Mouse (Mus musculus) spleen, embryonic (tissue): ENCODE data around the gene Xrn1.
"Not testable (repeated sequence)": the region's sequence is repeated elsewhere in the genome, so short reads cannot be mapped to it uniquely, and the experiment has no call there.

Source experiments
- CTCF ChIA-PET: fragments of 350-600 bp; sonication (Branson Sonifier 250); formaldehyde crosslinking; loops from one replicate; lab custom pipeline; 2022; lab: Charles Lee

Xrn1 gene

DNA sequence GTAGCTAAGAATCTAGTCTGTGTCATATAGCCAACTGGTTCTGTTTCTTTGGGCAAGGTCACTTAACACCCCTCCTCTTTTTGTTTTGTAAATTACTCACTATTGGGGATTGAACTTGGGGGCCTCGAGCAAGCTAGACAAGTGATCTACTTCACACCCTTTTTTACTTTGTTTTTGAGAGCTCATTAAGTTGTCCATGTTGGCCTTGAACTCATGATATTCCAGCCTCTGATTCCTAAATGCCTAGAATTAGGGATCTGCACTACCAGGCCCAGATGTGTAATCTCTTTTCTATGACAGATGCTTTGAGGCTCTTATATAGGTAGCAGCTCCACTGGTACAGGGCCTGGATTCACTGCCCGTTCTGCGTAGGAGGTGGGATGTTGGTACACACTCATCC is 89.7 kb downstream of the Xrn1 start:
- CTCF ChIA-PET: no interaction called here

DNA sequence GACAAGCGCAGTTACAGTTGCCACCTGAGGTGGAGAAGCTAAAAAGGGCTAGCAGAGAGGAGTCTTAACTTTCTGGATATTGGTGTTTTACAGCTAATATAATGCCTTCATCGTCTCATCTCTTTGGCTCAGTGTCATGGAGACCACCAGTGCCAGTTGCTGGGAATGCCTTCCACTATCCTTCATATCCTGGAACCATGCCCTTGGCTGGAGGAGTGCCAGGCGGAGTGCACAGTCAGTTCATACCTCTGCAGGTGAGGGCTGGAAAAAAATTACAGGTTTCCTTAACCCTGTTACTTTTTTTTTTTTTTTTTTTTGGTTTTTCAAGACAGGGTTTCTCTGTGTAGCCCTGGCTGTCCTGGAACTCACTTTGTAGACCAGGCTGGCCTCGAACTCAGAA is 96.9 kb downstream of the Xrn1 start:
- CTCF ChIA-PET: no interaction called here

DNA sequence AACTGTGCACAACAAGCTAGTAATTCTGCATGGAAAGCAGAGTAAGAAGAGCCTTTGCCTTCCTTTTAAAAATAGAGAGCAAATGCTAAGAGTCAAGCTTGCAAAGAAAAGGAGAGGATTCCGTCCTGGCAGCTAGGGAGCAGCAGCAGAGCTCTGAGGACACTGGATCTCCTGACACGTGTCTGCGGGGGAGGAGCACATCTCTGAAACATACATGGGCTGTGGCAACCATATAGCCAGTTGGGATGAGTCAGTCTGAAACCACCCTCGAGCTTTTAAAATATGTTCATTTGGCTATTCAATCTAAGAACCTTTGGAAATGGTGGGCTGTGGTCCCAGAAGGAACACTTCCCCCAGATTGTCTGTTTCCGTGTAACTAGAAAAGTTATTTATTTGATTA is 100.3 kb downstream of the Xrn1 start:
- CTCF ChIA-PET: no interaction called here

DNA sequence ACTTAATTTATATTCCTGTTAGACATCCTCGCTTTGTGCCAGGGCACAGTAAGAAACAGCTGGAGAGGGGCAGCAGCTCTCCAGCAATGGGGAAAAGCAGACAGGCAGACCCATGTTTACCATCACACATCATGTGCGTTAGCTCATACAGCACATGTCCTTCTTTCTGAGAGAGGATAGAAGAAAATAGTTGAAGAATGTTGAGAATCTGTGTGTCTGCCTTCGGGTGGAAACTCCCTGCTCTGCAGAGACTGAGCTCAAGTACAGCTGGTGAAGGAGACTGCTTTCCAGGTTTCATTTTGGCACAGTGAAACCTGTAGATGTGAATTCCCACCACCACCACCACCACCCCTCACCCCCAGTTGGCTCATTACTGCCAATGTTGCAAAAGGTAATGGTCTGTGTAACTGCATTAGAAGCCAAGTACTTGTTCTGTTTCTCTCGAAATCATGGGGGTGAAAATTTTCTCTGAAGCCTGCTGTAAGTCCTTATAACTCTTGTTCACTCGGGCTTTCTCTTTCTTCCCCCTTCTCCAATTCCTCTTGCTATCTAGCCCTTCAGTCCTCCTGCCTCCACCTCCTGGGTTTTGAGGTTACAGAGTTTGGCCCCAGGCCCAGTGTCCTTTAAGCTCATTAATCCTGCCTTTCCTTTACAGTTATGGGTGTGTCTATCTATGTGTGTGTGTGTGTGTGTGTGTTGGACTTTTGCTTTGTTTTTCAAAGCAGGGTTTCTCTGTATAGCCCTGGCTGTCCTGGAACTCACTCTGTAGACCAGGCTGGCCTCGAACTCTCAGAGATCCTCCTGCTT is 102.1 kb downstream of the Xrn1 start:
- CTCF ChIA-PET: no interaction called here

DNA sequence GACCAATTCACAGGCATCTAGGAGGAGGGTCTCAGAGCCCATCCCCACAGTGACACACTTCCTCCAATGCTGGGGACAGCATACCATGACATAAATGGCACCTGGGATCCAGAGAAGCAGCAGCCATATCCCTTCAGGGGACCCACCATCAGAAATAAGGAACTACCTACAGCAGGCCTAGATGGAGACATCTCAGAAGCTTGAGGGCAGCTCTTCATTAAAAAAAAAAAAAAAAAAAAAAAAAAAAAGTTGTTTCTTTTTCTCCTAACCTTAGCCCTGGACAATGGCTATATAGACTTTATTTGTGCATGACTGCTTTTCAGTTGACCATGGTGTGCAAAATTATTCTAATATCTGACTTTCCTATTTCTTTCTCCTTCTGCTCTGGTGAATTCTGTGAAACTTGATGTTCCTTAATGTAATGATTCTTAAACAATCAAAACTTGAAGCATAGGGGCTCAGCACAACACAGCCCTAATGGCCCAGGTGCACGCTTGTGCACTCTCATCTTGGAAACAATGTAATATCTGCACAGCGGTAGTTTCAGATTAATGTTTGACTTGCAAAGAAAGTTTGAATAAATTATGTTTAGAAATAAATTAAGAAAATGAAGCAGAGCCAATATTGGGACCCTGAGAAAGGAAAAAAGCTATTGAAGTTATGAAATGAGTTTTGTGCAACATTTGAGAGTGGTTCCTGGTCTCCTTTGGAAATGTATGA is 108.7 kb downstream of the Xrn1 start:
- CTCF ChIA-PET: no interaction called here

DNA sequence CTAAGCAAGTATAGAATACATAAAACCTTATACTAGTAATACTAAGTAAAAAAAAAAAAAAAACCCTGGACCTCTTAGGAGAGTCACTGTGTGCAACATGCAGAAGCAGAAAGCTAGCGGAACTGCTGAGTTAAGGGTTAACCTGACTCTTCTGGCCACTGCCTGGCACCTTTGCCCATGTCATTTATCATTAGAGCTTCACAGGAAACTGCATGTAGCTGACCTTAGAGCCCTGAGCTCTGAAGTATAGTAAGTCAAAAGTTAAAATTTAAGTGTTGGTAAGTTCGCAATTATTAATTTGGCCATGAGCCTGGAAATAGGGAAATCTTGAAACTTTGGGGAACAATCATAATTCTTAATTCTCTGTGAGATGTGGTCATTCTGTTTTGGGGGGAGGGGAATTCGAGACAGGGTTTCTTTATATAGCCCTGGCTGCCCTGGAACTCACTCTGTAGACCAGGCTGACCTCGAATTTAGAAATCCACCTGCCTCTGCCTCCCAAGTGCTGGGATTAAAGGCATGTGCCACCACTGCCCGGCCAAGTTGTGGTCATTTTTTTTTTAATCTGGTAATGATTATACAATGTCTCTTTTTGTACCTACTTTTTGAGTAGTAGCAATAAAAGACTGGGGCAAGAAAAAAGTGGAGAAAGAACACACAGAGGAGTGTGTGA is 109.4 kb downstream of the Xrn1 start:
- CTCF ChIA-PET: no interaction called here

DNA sequence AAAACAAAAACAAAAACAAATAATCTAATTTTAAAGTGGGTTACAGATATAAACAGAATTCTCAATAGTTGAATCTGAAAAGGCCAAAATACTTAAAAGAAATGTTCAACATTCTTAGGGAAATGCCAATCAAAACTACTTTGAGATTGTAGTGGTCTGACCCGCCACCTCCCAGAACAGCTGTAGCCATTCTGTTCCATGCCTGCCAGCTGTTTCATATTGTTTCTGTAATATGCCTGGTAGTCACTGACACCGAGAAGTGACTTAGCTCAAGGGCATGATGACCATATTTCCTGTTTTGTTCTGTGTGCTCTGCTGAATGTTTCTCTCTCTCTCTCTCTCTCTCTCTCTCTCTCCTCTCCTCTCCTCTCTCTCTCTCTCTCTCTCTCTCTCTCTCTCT is 112.9 kb downstream of the Xrn1 start:
- CTCF ChIA-PET: interaction anchor here (0.7 kb wide), 1 partner anchor 1119 kb away, joined by 16 read pairs; no protein-coding TSS in a partner anchor

DNA sequence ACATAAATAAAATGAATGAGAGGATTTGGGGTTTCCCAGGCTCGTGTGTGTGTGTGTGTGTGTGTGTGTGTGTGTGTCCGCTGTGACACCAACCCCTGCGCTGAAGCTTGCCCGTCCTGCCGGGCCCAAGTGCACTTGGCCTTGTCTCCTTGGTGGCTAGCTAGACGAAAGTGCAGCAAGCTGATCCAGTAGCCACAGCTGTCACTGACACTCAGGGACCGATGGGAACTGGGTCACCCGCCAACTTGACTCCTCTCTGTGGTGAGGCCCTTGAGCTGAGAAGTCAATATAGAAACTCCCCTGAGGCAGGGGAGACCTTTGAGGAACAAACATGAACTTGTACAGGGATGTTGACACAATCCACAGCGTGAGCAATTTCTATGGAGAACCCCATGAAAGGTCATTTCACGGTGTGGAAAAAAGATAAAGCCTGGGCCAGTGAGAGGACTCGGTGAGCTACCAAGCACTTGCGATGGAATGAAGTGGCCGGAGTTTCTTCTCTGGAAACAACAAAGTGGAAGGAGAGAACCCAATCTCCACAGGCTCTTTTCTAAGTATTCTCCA is 124.3 kb downstream of the Xrn1 start:
- CTCF ChIA-PET: no interaction called here

DNA sequence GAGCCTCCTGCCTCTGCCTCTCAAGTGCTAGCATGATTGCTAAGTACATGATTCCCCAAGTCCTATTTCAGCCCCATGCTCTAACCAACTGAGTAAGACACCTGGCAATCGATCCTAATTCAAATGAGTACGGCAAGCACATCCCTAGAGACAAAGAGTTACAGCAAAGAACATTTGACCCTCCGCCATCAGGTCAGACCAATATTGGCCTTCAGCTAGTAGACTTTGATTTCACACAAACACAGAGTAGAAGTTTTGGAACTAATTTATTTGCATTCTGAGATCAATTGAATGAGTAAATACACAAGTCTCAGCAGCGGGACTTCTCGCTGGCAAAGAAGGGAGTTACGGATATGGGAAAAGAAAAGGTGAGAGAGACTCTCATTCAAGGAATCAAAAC is 130.7 kb downstream of the Xrn1 start:
- CTCF ChIA-PET: no interaction called here

DNA sequence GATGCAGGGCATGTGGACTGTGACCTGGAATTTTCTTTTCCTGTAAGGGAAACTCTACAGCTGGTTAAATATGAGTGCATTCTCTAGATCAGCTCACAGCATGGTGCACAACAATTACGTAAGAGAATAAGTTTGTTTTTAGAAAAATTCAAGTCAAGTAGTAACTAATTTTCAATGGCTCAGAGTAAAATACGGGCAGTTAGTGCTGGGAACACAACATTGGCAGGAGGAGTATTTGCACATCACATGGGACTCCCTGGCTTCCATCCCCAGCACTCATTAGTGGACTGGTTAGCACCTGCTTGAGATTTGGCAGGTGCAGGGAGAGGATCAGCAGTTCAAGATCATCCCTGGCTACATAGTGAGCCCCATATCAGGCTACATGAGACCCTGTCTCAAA is 133.1 kb downstream of the Xrn1 start:
- CTCF ChIA-PET: no interaction called here

DNA sequence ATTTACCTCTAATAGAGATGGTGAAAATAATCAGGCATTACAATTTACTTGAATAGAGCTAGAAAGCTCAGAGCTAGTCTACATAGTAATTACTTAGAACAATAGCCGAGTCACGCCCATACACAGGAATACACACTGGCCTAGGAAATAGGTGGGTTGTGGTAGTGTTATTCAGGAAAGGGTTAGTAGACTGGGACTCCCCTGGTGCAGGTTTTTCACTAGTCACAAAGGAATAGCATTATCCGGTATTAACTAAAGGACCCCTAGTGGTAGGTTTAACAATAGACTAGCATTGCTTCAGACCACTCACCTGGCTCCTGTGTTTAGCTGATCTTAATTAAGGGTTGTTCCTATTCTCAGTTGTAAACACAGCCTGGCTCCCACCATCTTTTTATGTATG is 133.9 kb downstream of the Xrn1 start:
- CTCF ChIA-PET: interaction anchor here (0.6 kb wide), 1 partner anchor 1879 kb away, joined by 3 read pairs; no protein-coding TSS in a partner anchor

DNA sequence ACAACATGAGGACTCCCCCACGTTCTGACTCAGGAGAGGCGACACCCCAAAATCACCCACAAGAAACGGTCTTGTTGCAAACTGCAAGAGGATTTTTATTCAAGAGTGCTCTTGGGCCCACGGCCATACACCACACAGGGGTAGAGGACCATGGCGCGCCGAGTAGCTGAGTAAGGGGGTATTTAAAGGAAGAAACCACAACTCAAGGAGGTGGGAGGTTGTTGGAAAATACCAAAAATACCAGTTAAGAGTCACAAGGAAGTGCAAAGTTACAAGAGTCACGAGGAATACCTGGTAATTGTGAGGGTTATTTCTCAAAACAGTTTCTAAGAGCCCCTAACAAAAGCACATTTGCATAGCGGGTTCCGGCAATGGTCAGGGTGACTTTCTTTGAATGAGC is 138.1 kb downstream of the Xrn1 start:
- CTCF ChIA-PET: not testable (repeated sequence)

DNA sequence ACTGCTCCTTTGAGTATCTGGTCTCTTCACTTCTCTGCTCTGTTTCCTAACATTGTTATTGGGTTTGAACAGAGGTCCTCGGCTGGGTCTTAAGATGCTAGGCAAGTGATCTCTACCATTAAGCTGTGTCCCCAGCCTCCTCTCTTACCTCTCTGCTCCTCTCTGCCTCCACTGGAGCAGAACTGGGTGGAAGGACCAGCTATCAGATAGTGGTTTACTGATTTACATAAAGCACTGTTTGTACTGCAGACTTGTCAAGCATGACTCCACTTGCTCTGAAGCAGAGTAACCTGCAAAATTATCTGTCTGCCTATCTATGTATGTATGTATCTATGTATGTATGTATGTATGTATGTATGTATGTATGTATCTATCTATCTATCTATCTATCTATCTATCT is 138.7 kb downstream of the Xrn1 start:
- CTCF ChIA-PET: no interaction called here

DNA sequence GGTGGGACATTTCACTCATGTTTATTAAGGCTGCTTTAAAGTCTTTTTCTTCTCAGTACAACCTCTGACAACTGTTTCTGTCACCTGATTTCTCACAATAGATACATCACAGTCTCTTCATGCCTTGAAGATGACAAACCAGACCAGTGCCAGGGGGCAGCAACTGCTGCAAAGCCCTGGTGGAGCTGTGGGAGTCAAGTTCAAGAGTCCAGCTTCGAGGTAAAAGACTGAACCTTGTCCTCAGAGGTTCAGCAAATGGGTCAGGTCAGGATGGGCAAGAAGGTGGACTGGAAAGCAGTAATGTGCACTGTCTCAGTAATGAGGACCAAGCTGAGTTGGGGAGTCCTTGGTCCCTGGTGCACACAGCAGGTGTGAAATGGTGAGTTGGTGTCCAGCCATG is 139.8 kb downstream of the Xrn1 start:
- CTCF ChIA-PET: no interaction called here

DNA sequence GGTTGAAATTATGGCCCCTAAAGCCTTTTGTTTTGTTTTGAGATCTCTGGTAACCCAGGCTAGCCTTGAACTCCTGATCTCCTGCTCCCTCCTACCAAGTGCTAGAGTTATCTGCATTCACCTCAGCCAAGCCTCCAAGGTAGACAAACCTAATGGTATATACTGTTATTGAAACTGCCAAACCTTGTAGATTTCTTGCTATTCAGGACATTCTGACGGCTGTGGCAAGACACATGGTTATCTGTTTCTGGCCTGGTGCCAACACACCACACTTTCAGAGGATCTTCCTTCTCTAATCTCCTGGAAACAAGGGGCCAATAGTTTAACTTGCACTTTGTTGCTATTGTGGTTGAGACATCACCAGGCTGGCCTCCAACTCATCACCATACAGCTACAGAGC is 140.6 kb downstream of the Xrn1 start:
- CTCF ChIA-PET: no interaction called here

DNA sequence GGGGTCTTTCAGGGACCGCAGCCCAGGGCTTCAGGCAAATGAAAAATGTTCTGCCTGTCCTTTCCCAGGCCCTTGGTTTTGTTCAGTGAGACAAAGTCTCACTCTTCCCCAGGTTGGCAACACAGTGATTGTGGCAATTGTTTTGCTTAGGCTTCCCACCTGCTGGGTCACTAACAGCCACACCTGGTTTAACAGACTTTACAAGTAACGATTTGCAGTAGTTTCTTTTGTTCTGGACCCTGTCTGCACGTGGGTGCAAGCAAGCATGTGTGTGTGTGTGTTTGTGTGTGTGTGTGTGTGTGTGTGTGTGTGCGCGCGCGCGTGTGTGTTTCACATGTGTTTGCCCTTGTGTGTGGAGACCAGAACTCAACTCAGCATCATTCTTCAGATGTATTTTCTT is 148.3 kb downstream of the Xrn1 start:
- CTCF ChIA-PET: no interaction called here
